Mouse (Mus musculus) ES-E14 (cell line): ENCODE data around the gene Spint5. TPM values are rescaled to one million over a fixed set of nuclear protein-coding genes. Genes with fewer than 3 reads are reported as not detected.

ENCODE experiments used
- DNase-seq: peaks from one replicate; pipeline ENCODE4 v3.0.0-alpha.2; 2013; ENCODE audit warnings: low read depth, low spot score
- H3K27ac ChIP-seq: 2 replicates; pipeline ENCODE4 v1.5.1; 2012; ENCODE audit warnings: low read depth, mild to moderate bottlenecking, low read length, moderate library complexity, mixed read lengths; ENCODE audit not compliant: poor library complexity, insufficient read depth, severe bottlenecking
- H3K36me3 ChIP-seq: 2 replicates; pipeline ENCODE4 v1.6.1; 2012; ENCODE audit warnings: mild to moderate bottlenecking, low read length, moderate library complexity, mixed read lengths; ENCODE audit not compliant: control insufficient read depth, poor library complexity, insufficient read depth, severe bottlenecking
- H3K4me1 ChIP-seq, 2 experiments: fragments of 150-350 bp in 1 of 2; sonication (generic) in 1 of 2; 2 replicates each; pipeline ENCODE4 v1.6.1; 2012; ENCODE audit warnings: low read length in 2 of 2, mild to moderate bottlenecking in 1 of 2, mixed read lengths in 1 of 2; ENCODE audit not compliant: control insufficient read depth in 2 of 2, insufficient read depth in 2 of 2, poor library complexity in 1 of 2
- H3K4me3 ChIP-seq, 2 experiments: fragments of 150-350 bp in 1 of 2; sonication (generic) in 1 of 2; 2 replicates each; pipeline ENCODE4 v1.5.1; 2012; ENCODE audit warnings: low read length in 2 of 2, low read depth in 1 of 2, mild to moderate bottlenecking in 1 of 2, mixed read lengths in 1 of 2; ENCODE audit not compliant: insufficient read depth in 1 of 2, poor library complexity in 1 of 2, severe bottlenecking in 1 of 2
- H3K9ac ChIP-seq: 2 replicates; pipeline ENCODE4 v1.6.1; 2012; ENCODE audit warnings: low read depth, mild to moderate bottlenecking, low read length, mixed read lengths; ENCODE audit not compliant: poor library complexity, insufficient read depth, severe bottlenecking
- H3K9me3 ChIP-seq: fragments of 150-350 bp; sonication (generic); 2 replicates; pipeline ENCODE4 v1.6.1; 2012; ENCODE audit warnings: low read depth, mild to moderate bottlenecking, low read length; ENCODE audit not compliant: control insufficient read depth, insufficient read depth
- CHD2 ChIP-seq: IDR thresholded peaks from 2 replicates; pipeline ENCODE4 v1.6.1; 2014; ENCODE audit warnings: mild to moderate bottlenecking, low read depth, low read length, inconsistent platforms
- HCFC1 ChIP-seq: IDR thresholded peaks from 2 replicates; pipeline ENCODE4 v1.6.1; 2012; ENCODE audit warnings: low read length, inconsistent platforms, borderline replicate concordance; ENCODE audit not compliant: insufficient read depth
- MAFK ChIP-seq: IDR thresholded peaks from 2 replicates; pipeline ENCODE4 v1.6.1; 2014; ENCODE audit warnings: mild to moderate bottlenecking, low read depth, low read length, inconsistent platforms; ENCODE audit not compliant: insufficient read depth
- ZC3H11A ChIP-seq: IDR thresholded peaks from 2 replicates; pipeline ENCODE4 v1.6.1; 2012; ENCODE audit warnings: low read depth, mild to moderate bottlenecking, inconsistent platforms, low read length, borderline replicate concordance
- ZNF384 ChIP-seq: IDR thresholded peaks from 2 replicates; pipeline ENCODE4 v1.6.1; 2012; ENCODE audit warnings: low read depth, low read length, inconsistent platforms
- in situ Hi-C, 2 experiments: fragments of 600-800 bp; cut with MboI; formaldehyde crosslinking; loops; one replicate each; pipeline ENCODE4 v1.15.1; 2025; ENCODE audit warnings: low sequenced_read_pairs in 2 of 2, inconsistent platforms in 1 of 2; ENCODE audit not compliant: unreplicated experiment in 2 of 2
- total RNA-seq: library from RNA; depleted of rRNA; stranded (reverse); fragments of 300-350 nt; gene quantifications from 2 replicates; pipeline ENCODE4 v1.2.3, GENCODE M21; 2012

Gene Spint5
- total RNA-seq, 1 experiment: 6.6 TPM

DNA sequence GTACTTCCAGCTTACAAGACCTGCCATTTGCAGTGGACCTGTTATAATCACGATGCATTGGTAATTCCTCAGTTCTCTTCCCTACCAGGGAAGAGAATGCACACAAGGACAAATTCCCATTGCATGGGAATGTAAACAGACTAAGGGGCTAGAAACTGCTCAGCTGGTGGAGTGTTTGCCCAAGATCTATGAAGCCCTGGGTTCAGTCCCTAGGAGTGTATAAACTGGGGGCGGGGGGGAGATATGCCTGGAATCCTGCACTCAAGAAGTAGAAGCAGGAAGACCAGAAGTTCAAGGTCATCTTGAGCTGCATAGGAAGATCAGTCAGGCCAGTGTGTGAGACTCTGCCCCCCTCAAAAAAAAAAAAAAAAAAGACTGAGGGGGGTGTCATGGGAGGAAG lies 18.2 kb downstream of the Spint5 start:
- Histone ChIP-seq H3K9ac (no peak overlapping the region), H3K4me1 (peaks cover 0 to 5% of the 10 kb centered on the region in 2 experiments; a peak in 1 of 4 replicates), H3K9me3 (no peaks in the 10 kb centered on the region), H3K27ac (no peak overlapping the region), H3K4me3 (no peak overlapping the region), H3K36me3 (no peaks in the 10 kb centered on the region)
- in situ Hi-C loops: no loop called here
- no peak for DNase-seq
- no peak for TF ChIP-seq HCFC1
- TF ChIP-seq CHD2: no peak
- TF ChIP-seq ZC3H11A: no peak
- TF ChIP-seq ZNF384: no peak
- TF ChIP-seq MAFK: no peak

DNA sequence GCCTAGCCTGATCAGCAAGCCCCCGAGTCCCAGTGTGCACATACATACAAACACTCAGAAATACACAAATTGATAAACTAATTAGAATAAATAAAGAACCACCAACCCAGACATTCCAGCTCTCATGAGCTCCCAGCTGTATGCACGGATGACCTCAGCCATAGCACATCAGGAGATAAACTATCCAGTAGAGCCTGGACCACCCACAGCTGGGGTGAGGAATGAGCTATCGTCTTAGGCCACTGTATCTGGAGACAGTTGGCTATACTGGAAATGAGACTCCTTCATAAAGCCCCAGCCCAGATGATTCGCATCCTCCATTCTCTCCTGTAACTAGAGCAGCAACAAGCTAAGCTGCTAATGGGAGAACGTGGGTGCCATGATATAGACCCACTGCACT lies 19.7 kb downstream of the Spint5 start:
- Histone ChIP-seq H3K36me3 (no peaks in the 10 kb centered on the region), H3K9me3 (no peaks in the 10 kb centered on the region), H3K27ac (no peak overlapping the region), H3K4me3 (no peak overlapping the region), H3K4me1 (peaks cover 0 to 5% of the 10 kb centered on the region in 2 experiments; a peak in 1 of 4 replicates), H3K9ac (no peak overlapping the region)
- DNase-seq: no peak
- in situ Hi-C loops: no loop called here
- TF ChIP-seq ZC3H11A (no peak), HCFC1 (no peak), ZNF384 (no peak), CHD2 (no peak), MAFK (no peak)

DNA sequence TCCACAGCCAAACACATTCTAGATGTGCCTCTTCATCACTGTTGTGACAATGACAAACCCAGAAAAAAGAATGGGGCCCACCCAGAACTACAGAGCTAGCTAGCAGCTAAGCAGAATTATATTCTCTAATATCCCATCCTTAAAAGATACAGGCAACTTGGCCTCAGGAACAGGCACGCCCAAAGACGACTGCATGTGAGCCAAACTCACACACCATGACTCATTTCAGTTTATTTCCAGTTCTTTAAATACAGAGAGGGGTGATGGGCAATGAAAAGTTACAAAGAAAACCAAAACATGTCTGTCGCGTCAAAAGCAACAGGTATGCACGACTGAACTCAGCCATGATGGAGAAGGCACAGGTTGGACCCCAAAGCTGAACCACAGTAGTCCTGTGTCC lies 20.3 kb downstream of the Spint5 start:
- in situ Hi-C loops: no loop called here
- Histone ChIP-seq H3K9me3 (no peaks in the 10 kb centered on the region), H3K9ac (no peak overlapping the region), H3K27ac (no peak overlapping the region), H3K36me3 (no peaks in the 10 kb centered on the region), H3K4me3 (no peak overlapping the region), H3K4me1 (peaks cover 0 to 5% of the 10 kb centered on the region in 2 experiments; a peak in 1 of 4 replicates)
- no peak for TF ChIP-seq CHD2
- no peak for TF ChIP-seq MAFK
- TF ChIP-seq ZNF384: no peak
- TF ChIP-seq HCFC1: no peak
- DNase-seq: no peak

DNA sequence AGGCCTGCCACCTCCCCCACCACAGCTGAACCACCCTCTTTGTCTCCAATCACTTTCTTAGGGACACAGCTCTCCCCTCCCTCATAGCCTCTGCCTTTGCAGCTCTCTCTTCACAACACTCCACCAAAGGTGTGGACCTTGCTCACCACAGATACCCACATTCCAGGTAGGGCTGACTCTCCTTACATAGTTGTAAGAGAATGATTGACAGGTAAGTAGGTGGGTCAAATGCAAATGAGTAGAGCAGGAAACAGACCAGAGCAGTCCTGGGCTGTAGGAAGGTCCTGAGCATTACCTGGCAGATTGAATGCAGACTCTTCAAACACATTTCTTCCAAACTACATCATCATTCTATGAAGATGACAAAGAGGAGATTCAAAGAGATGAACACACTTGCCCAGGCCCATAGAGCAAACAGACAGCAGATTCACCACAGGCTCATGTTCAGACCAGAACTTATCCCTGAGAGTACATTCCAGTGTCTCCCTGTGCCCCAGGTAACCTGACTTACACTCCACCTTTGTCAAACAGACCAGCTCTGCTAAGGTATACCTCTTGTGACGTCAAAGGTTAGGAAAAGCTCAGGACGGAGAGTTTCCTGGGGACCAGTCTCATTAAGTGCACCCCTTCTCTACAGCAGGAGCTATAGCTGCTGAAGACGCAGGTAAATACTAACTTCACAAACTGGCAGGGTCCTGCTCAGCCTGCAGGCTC lies 22.4 kb downstream of the Spint5 start:
- no peak for DNase-seq
- Histone ChIP-seq H3K36me3 (no peaks in the 10 kb centered on the region), H3K27ac (no peak overlapping the region), H3K4me1 (peaks cover 0 to 5% of the 10 kb centered on the region in 2 experiments; a peak in 1 of 4 replicates), H3K4me3 (no peak overlapping the region), H3K9ac (no peak overlapping the region), H3K9me3 (no peaks in the 10 kb centered on the region)
- in situ Hi-C loops: no loop called here
- TF ChIP-seq ZNF384 (no peak), CHD2 (no peak), HCFC1 (no peak), MAFK (no peak), ZC3H11A (no peak)
